Mouse (Mus musculus): ENCODE measurements around the gene Mical3. TPM values are rescaled to one million over a fixed set of nuclear protein-coding genes. Genes with fewer than 3 reads are reported as not detected.

The Mical3 gene
- polyA plus RNA-seq, 1 experiment: 17.8 TPM

- Histone ChIP-seq H3K36me3 (replicated peaks; ENCODE audit: low read length) (peaks cover 45% of the 10 kb centered on the region), H3K4me1 (peaks cover 98% of the 10 kb centered on the region), H3K27me3 (replicated peaks) (no peaks in the 10 kb centered on the region), H3K4me3 (replicated peaks) (no peak overlapping the region), H3K9me3 (no peaks in the 10 kb centered on the region)
- TF ChIP-seq GATA1 (IDR thresholded peaks at IDR 0.05; ENCODE audit: borderline replicate concordance, low read length): no peak
- TF ChIP-seq FLI1 (IDR thresholded peaks at IDR 0.05; ENCODE audit: low read length): no peak
Observed at GRCm38 (mm10) chr6:121064356-121065015, 66.3 kb downstream of the Mical3 start.

GRCm38 (mm10) chr6:121063771-121064170 is 67.0 kb downstream of the Mical3 start:
- Histone ChIP-seq H3K27me3 (replicated peaks) (no peaks in the 10 kb centered on the region), H3K36me3 (replicated peaks; ENCODE audit: low read length) (peaks cover 44% of the 10 kb centered on the region), H3K9me3 (no peaks in the 10 kb centered on the region), H3K4me1 (peaks cover 94% of the 10 kb centered on the region), H3K4me3 (replicated peaks) (no peak overlapping the region)
- TF ChIP-seq GATA1 (IDR thresholded peaks at IDR 0.05; ENCODE audit: borderline replicate concordance, low read length) (no peak), FLI1 (IDR thresholded peaks at IDR 0.05; ENCODE audit: low read length) (no peak)

GRCm38 (mm10) chr6:121062891-121063408 is 67.8 kb downstream of the Mical3 start:
- Histone ChIP-seq H3K27me3 (replicated peaks) (no peaks in the 10 kb centered on the region), H3K9me3 (no peaks in the 10 kb centered on the region), H3K36me3 (replicated peaks; ENCODE audit: low read length) (peaks cover 36% of the 10 kb centered on the region), H3K4me3 (replicated peaks) (no peak overlapping the region), H3K4me1 (peaks cover 94% of the 10 kb centered on the region)
- TF ChIP-seq FLI1 (IDR thresholded peaks at IDR 0.05; ENCODE audit: low read length) (no peak), GATA1 (IDR thresholded peaks at IDR 0.05; ENCODE audit: borderline replicate concordance, low read length) (no peak)

- Histone ChIP-seq H3K9me3 (no peaks in the 10 kb centered on the region), H3K36me3 (replicated peaks; ENCODE audit: low read length) (peaks cover 28% of the 10 kb centered on the region), H3K4me3 (replicated peaks) (peak overlapping the region; percentile 46), H3K4me1 (peaks cover 94% of the 10 kb centered on the region), H3K27me3 (replicated peaks) (no peaks in the 10 kb centered on the region)
- TF ChIP-seq GATA1 (IDR thresholded peaks at IDR 0.05; ENCODE audit: borderline replicate concordance, low read length) (no peak), FLI1 (IDR thresholded peaks at IDR 0.05; ENCODE audit: low read length) (no peak)
Observed at GRCm38 (mm10) chr6:121058039-121058438, 72.8 kb downstream of the Mical3 start.

GRCm38 (mm10) chr6:121057181-121057956 is 73.4 kb downstream of the Mical3 start:
- no peak for TF ChIP-seq GATA1 (IDR thresholded peaks at IDR 0.05; ENCODE audit: borderline replicate concordance, low read length)
- TF ChIP-seq FLI1 (IDR thresholded peaks at IDR 0.05; ENCODE audit: low read length): no peak
- Histone ChIP-seq H3K27me3 (replicated peaks) (no peaks in the 10 kb centered on the region), H3K4me1 (peaks cover 94% of the 10 kb centered on the region)

GRCm38 (mm10) chr6:121055496-121055895 is 75.3 kb downstream of the Mical3 start:
- Histone ChIP-seq H3K4me1 (peaks cover 90% of the 10 kb centered on the region), H3K9me3 (no peaks in the 10 kb centered on the region), H3K27me3 (replicated peaks) (peaks cover 5% of the 10 kb centered on the region), H3K4me3 (replicated peaks) (no peak overlapping the region), H3K36me3 (replicated peaks; ENCODE audit: low read length) (peaks cover 17% of the 10 kb centered on the region)
- no peak for TF ChIP-seq FLI1 (IDR thresholded peaks at IDR 0.05; ENCODE audit: low read length)
- TF ChIP-seq GATA1 (IDR thresholded peaks at IDR 0.05; ENCODE audit: borderline replicate concordance, low read length): no peak

More at GRCm38 (mm10) chr6:121057181-121057956, 73.4 kb downstream of the Mical3 start:
- peaks cover 25% of the 10 kb centered on the region for H3K36me3 ChIP-seq (replicated peaks; ENCODE audit: low read length)
- H3K9me3 ChIP-seq: no peaks in the 10 kb centered on the region
- no peak overlapping the region for H3K4me3 ChIP-seq (replicated peaks)

- TF ChIP-seq GATA1 (IDR thresholded peaks at IDR 0.05; ENCODE audit: borderline replicate concordance, low read length) (no peak), FLI1 (IDR thresholded peaks at IDR 0.05; ENCODE audit: low read length) (no peak)
- Histone ChIP-seq H3K36me3 (replicated peaks; ENCODE audit: low read length) (peaks cover 17% of the 10 kb centered on the region), H3K27me3 (replicated peaks) (peaks cover 5% of the 10 kb centered on the region), H3K4me1 (peaks cover 90% of the 10 kb centered on the region), H3K4me3 (replicated peaks) (no peak overlapping the region), H3K9me3 (no peaks in the 10 kb centered on the region)
Observed at GRCm38 (mm10) chr6:121054908-121055307, 75.9 kb downstream of the Mical3 start.

- Histone ChIP-seq H3K4me1 (peaks cover 90% of the 10 kb centered on the region), H3K9me3 (no peaks in the 10 kb centered on the region), H3K4me3 (replicated peaks) (no peak overlapping the region), H3K36me3 (replicated peaks; ENCODE audit: low read length) (peaks cover 17% of the 10 kb centered on the region), H3K27me3 (replicated peaks) (peaks cover 5% of the 10 kb centered on the region)
- TF ChIP-seq GATA1 (IDR thresholded peaks at IDR 0.05; ENCODE audit: borderline replicate concordance, low read length) (no peak), FLI1 (IDR thresholded peaks at IDR 0.05; ENCODE audit: low read length) (no peak)
Observed at GRCm38 (mm10) chr6:121054340-121054739, 76.5 kb downstream of the Mical3 start.

- Histone ChIP-seq H3K36me3 (replicated peaks; ENCODE audit: low read length) (peaks cover 17% of the 10 kb centered on the region), H3K4me1 (peaks cover 89% of the 10 kb centered on the region), H3K9me3 (no peaks in the 10 kb centered on the region), H3K27me3 (replicated peaks) (peaks cover 5% of the 10 kb centered on the region), H3K4me3 (replicated peaks) (no peak overlapping the region)
- TF ChIP-seq FLI1 (IDR thresholded peaks at IDR 0.05; ENCODE audit: low read length): no peak
- TF ChIP-seq GATA1 (IDR thresholded peaks at IDR 0.05; ENCODE audit: borderline replicate concordance, low read length): no peak
Observed at GRCm38 (mm10) chr6:121053585-121054112, 77.2 kb downstream of the Mical3 start.
